Mouse (Mus musculus): ENCODE measurements at regions not wholly inside any gene's neighbourhood (a gene's known extent, or its start where the extent isn't known, plus 50 kb on each side); places are given as distances from the start of the nearest gene placed in this dataset.

DNA sequence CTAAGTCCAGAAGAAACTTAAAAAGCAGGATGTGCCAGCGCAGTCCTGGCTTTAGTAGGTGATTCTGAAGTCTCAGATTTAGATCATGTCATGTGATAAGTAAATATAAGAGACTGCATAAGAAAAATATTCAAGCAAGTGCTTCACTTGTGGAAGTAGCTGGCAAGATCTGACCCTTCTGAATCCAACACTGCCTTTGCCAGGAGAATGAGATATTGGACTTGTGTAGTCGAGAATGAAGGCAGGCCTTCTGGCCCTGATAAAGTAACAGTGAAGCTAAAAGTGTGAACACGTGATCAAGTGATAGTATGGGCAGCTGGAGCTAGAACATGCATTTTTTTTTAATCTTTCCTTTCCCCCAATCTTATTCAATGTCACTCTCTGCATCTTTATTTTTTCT lies 455.6 kb downstream of the Ets1 start:
- Histone ChIP-seq H3K4me1 (ENCODE audit: control insufficient read depth, insufficient read depth, low read length) (no peaks in the 10 kb centered on the region), H3K36me3 (ENCODE audit: control insufficient read depth, insufficient read depth, low read length) (no peaks in the 10 kb centered on the region), H3K9me3 (ENCODE audit: control insufficient read depth, low read length) (no peaks in the 10 kb centered on the region), H3K4me2 (replicated peaks; ENCODE audit: low read depth, low read length, severe bottlenecking) (no peak overlapping the region), H3K9ac (ENCODE audit: low read depth, low read length, severe bottlenecking) (no peak overlapping the region), H3K27me3 (ENCODE audit: control insufficient read depth, insufficient read depth, low read length) (no peaks in the 10 kb centered on the region), H3K27ac (replicated peaks; ENCODE audit: low read depth, low read length) (no peak overlapping the region), H3K4me3 (replicated peaks; ENCODE audit: low read length) (no peak overlapping the region)
- no peak for ATAC-seq (ENCODE audit: low FRiP score, low read depth)
- no peak for DNase-seq (ENCODE audit: low spot score)
- 74% methylated on average over 3 of the region's 3 CpGs for WGBS
- no peak for TF ChIP-seq POLR2A (IDR thresholded peaks at IDR 0.05; ENCODE audit: borderline replicate concordance, extremely low read depth, insufficient read depth, insufficient read length)

DNA sequence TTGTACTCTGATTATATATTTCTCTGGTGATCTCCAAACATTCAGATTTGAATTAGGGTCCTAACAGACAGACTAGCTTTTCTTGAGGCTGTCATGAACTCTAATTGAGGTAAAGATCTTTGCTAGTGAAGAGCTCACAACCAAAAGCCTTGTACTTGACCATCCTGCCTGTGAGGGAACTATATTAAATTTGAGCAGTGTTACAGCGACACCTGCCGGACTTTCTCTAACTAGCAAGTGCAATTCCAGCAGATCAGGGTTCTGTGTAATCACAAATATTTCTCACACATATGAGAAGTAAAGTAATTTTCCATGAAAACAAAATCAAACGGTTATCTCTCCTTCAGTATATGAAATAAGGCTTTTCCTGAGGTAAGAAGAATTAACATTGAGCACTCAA lies 459.6 kb downstream of the Ets1 start:
- Histone ChIP-seq H3K27me3 (ENCODE audit: control insufficient read depth, insufficient read depth, low read length) (no peaks in the 10 kb centered on the region), H3K27ac (replicated peaks; ENCODE audit: low read depth, low read length) (no peak overlapping the region), H3K4me3 (replicated peaks; ENCODE audit: low read length) (no peak overlapping the region), H3K36me3 (ENCODE audit: control insufficient read depth, insufficient read depth, low read length) (no peaks in the 10 kb centered on the region), H3K9ac (ENCODE audit: low read depth, low read length, severe bottlenecking) (no peak overlapping the region), H3K4me2 (replicated peaks; ENCODE audit: low read depth, low read length, severe bottlenecking) (no peak overlapping the region), H3K9me3 (ENCODE audit: control insufficient read depth, low read length) (no peaks in the 10 kb centered on the region), H3K4me1 (ENCODE audit: control insufficient read depth, insufficient read depth, low read length) (no peaks in the 10 kb centered on the region)
- ATAC-seq (ENCODE audit: low FRiP score, low read depth) (no peak), DNase-seq (ENCODE audit: low spot score) (peak; percentile 67)
- TF ChIP-seq POLR2A (IDR thresholded peaks at IDR 0.05; ENCODE audit: borderline replicate concordance, extremely low read depth, insufficient read depth, insufficient read length): no peak
- WGBS: under 1% methylated on average over 3 of the region's 3 CpGs

DNA sequence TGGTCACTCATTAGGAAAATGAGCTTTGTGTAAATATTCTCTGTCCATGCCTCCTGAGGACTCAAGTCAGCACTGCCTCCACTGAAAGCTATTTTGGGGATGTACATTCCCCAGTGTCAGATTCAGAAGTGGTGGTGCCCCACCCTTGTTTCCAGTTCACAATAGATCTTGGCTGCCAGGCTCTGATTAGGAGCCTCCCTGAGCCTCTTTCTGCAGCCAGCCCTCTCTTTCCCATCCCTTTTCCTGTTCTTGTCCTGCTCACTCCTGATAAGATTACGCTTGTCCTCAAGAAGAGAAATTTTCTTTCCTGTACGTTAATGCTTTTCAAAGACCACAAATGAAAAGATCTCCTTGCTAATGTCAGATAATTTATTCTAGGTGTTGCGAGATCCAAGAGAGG lies 465.2 kb downstream of the Ets1 start:
- H3K4me3 ChIP-seq (replicated peaks; ENCODE audit: low read length): no peak overlapping the region
- H3K4me1 ChIP-seq (ENCODE audit: control insufficient read depth, insufficient read depth, low read length): peaks cover 9% of the 10 kb centered on the region; the same call in 1 of the 2 replicates
- H3K36me3 ChIP-seq (ENCODE audit: control insufficient read depth, insufficient read depth, low read length): no peaks in the 10 kb centered on the region
- ATAC-seq (ENCODE audit: low FRiP score, low read depth): no peak
- no peak for DNase-seq (ENCODE audit: low spot score)
- WGBS: 78% methylated on average over 3 of the region's 3 CpGs
- H3K9me3 ChIP-seq (ENCODE audit: control insufficient read depth, low read length): no peaks in the 10 kb centered on the region
- H3K4me2 ChIP-seq (replicated peaks; ENCODE audit: low read depth, low read length, severe bottlenecking): no peak overlapping the region
- H3K9ac ChIP-seq (ENCODE audit: low read depth, low read length, severe bottlenecking): no peak overlapping the region
- no peak overlapping the region for H3K27ac ChIP-seq (replicated peaks; ENCODE audit: low read depth, low read length)
- no peak for TF ChIP-seq POLR2A (IDR thresholded peaks at IDR 0.05; ENCODE audit: borderline replicate concordance, extremely low read depth, insufficient read depth, insufficient read length)
- no peaks in the 10 kb centered on the region for H3K27me3 ChIP-seq (ENCODE audit: control insufficient read depth, insufficient read depth, low read length)

DNA sequence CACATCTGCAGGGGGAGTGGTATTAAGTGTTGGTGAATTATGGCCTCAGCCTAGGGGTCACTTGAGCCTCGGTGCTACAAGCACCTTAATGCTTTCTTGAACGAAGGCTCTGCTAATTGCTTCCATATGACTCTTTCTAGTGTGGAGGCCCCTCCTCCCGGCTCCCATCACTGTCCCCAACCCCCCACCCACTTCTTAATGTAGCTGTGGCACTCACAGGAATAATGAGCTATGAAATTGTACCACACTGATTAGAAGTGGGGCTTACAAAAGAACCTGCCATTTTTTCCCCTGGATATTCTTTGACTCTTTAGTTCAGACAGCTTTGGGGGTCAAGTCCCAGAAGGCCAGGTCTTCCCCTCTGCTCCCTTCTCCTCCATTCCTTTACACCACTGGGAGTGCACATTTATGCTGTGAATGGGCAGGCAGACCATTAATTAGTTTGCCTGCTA lies 468.6 kb downstream of the Ets1 start:
- 9% methylated on average over 3 of the region's 3 CpGs for WGBS
- no peaks in the 10 kb centered on the region for H3K27me3 ChIP-seq (ENCODE audit: control insufficient read depth, insufficient read depth, low read length)
- H3K4me2 ChIP-seq (replicated peaks; ENCODE audit: low read depth, low read length, severe bottlenecking): no peak overlapping the region
- H3K27ac ChIP-seq (replicated peaks; ENCODE audit: low read depth, low read length): no peak overlapping the region
- no peak for TF ChIP-seq POLR2A (IDR thresholded peaks at IDR 0.05; ENCODE audit: borderline replicate concordance, extremely low read depth, insufficient read depth, insufficient read length)
- DNase-seq (ENCODE audit: low spot score) (no peak), ATAC-seq (ENCODE audit: low FRiP score, low read depth) (no peak)
- no peaks in the 10 kb centered on the region for H3K9me3 ChIP-seq (ENCODE audit: control insufficient read depth, low read length)
- H3K4me3 ChIP-seq (replicated peaks; ENCODE audit: low read length): no peak overlapping the region
- no peaks in the 10 kb centered on the region for H3K36me3 ChIP-seq (ENCODE audit: control insufficient read depth, insufficient read depth, low read length)
- H3K4me1 ChIP-seq (ENCODE audit: control insufficient read depth, insufficient read depth, low read length): peaks cover 9% of the 10 kb centered on the region; the same call in 1 of the 2 replicates
- H3K9ac ChIP-seq (ENCODE audit: low read depth, low read length, severe bottlenecking): no peak overlapping the region

DNA sequence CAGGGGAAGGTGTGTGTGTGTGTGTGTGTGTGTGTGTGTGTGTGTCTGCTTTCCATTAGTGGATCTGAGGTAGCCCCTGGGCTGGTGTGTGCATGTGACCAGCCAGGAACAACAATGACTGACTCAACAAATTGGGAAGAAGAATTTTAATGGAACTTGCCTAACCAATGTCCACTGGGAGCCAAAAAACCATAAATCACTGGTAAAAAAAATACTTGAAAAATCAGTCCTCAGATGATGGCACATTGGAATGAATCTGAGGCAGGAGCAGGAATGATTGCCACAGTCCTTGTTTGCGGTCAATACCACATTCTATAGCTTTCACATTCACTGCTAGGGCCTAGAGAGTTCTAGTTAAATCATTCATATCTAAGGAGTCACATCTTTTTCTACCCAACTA lies 487.8 kb downstream of the Ets1 start:
- 100% methylated on average over 1 of the region's 1 CpGs for WGBS
- no peak for TF ChIP-seq POLR2A (IDR thresholded peaks at IDR 0.05; ENCODE audit: borderline replicate concordance, extremely low read depth, insufficient read depth, insufficient read length)
- Histone ChIP-seq H3K4me1 (ENCODE audit: control insufficient read depth, insufficient read depth, low read length) (no peaks in the 10 kb centered on the region), H3K27ac (replicated peaks; ENCODE audit: low read depth, low read length) (no peak overlapping the region), H3K27me3 (ENCODE audit: control insufficient read depth, insufficient read depth, low read length) (no peaks in the 10 kb centered on the region), H3K4me2 (replicated peaks; ENCODE audit: low read depth, low read length, severe bottlenecking) (no peak overlapping the region), H3K4me3 (replicated peaks; ENCODE audit: low read length) (no peak overlapping the region), H3K9ac (ENCODE audit: low read depth, low read length, severe bottlenecking) (no peak overlapping the region), H3K36me3 (ENCODE audit: control insufficient read depth, insufficient read depth, low read length) (no peaks in the 10 kb centered on the region), H3K9me3 (ENCODE audit: control insufficient read depth, low read length) (no peaks in the 10 kb centered on the region)
- DNase-seq (ENCODE audit: low spot score) (no peak), ATAC-seq (ENCODE audit: low FRiP score, low read depth) (no peak)

DNA sequence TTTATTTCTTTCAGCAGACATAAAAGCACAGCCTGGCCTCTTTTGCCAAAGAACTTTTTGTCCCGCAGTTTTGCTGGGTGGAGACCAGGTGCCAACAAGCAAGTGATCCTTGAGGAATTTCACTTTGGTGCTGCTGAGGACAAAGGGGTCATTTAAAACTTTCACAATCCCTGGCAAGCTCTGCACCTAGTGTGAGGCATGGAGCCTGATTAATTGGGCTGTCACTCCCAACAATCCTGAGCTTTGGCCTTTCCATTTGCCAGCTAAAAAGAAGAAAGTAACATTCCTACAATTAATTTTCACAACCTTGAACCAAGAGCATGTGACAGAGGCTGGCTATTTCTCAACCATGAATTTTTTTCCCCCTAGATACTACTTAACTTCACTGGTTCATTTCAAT lies 516.2 kb downstream of the Ets1 start:
- Histone ChIP-seq H3K36me3 (ENCODE audit: control insufficient read depth, insufficient read depth, low read length) (no peaks in the 10 kb centered on the region), H3K27ac (replicated peaks; ENCODE audit: low read depth, low read length) (0 out of 2 replicates have a peak overlapping the region, but pooled peaks have one; percentile 58), H3K4me3 (replicated peaks; ENCODE audit: low read length) (no peak overlapping the region), H3K9ac (ENCODE audit: low read depth, low read length, severe bottlenecking) (no peak overlapping the region), H3K9me3 (ENCODE audit: control insufficient read depth, low read length) (no peaks in the 10 kb centered on the region), H3K4me1 (ENCODE audit: control insufficient read depth, insufficient read depth, low read length) (no peaks in the 10 kb centered on the region), H3K27me3 (ENCODE audit: control insufficient read depth, insufficient read depth, low read length) (no peaks in the 10 kb centered on the region), H3K4me2 (replicated peaks; ENCODE audit: low read depth, low read length, severe bottlenecking) (no peak overlapping the region)
- peak; percentile 4 for DNase-seq (ENCODE audit: low spot score)
- no peak for TF ChIP-seq POLR2A (IDR thresholded peaks at IDR 0.05; ENCODE audit: borderline replicate concordance, extremely low read depth, insufficient read depth, insufficient read length)
- no peak; the same call in 1 of the 2 replicates for ATAC-seq (ENCODE audit: low FRiP score, low read depth)
- WGBS: 18% methylated on average over 1 of the region's 1 CpGs

All from limb, embryonic 14.5 days (tissue).